28 mouse cellular contexts compared by ENCODE assay signal in genomic region chr7:118263606-118264005, GRCm38 (mm10).
"Had no signal": no experiment of that assay in that cellular context is flagged by ENCODE, and none has a peak within 500 bp of the region (broad histone marks: within the 10 kb centered on the region; RNA-seq: fewer than 3 reads in every experiment).

No protein-coding gene starts in this region.

- H3K27me3 ChIP-seq: heart, embryonic 13.5 days; heart, embryonic 15.5 days; hindbrain, embryonic 13.5 days; hindbrain, embryonic 15.5 days; kidney, embryonic 15.5 days; limb, embryonic 13.5 days; limb, embryonic 15.5 days had no signal

- H3K4me3 ChIP-seq: heart, adult 2 months; heart, embryonic 13.5 days; heart, embryonic 15.5 days; hindbrain, embryonic 13.5 days; hindbrain, embryonic 15.5 days; kidney, embryonic 15.5 days; limb, embryonic 13.5 days; limb, embryonic 15.5 days had no signal

- H3K27ac ChIP-seq: heart, adult 2 months; heart, embryonic 13.5 days; heart, embryonic 15.5 days; hindbrain, embryonic 13.5 days; hindbrain, embryonic 15.5 days; hindbrain, postnatal 0 days; kidney, embryonic 15.5 days; kidney, postnatal 0 days; limb, embryonic 13.5 days; limb, embryonic 15.5 days; liver, embryonic 14.5 days had no signal

- H3K4me1 ChIP-seq: heart, embryonic 13.5 days; heart, embryonic 15.5 days; hindbrain, embryonic 13.5 days; hindbrain, embryonic 15.5 days; kidney, embryonic 15.5 days; limb, embryonic 13.5 days; limb, embryonic 15.5 days had no signal

- ATAC-seq: hindbrain, postnatal 0 days; intestine, embryonic 16.5 days had no signal

- H3K4me2 ChIP-seq: heart, embryonic 11.5 days; heart, embryonic 13.5 days; heart, embryonic 15.5 days; hindbrain, embryonic 13.5 days; hindbrain, embryonic 15.5 days; kidney, embryonic 15.5 days; limb, embryonic 13.5 days; limb, embryonic 15.5 days; liver, embryonic 11.5 days had no signal

- DNase-seq: gastrocnemius, postnatal 14 days; gastrocnemius, postnatal 36 days; heart, adult 11 months; heart, adult 2 months; heart, postnatal 14 days; heart, postnatal 36 days; kidney, adult 11 months; kidney, adult 2 months; kidney, adult 9 months; kidney, postnatal 14 days; kidney, postnatal 36 days; layer of hippocampus, adult 9-11 months; layer of hippocampus, postnatal 36 days; left cerebral cortex, postnatal 4 days; lung, adult 18-20 months had no signal

- H3K9me3 ChIP-seq: heart, embryonic 13.5 days; heart, embryonic 15.5 days; hindbrain, embryonic 13.5 days; hindbrain, embryonic 15.5 days; kidney, embryonic 15.5 days; limb, embryonic 13.5 days; limb, embryonic 15.5 days had no signal

- H3K36me3 ChIP-seq: heart, embryonic 13.5 days; heart, embryonic 15.5 days; hindbrain, embryonic 13.5 days; hindbrain, embryonic 15.5 days; kidney, embryonic 15.5 days; limb, embryonic 13.5 days; limb, embryonic 15.5 days had no signal

- H3K9ac ChIP-seq: heart, embryonic 13.5 days; heart, embryonic 15.5 days; hindbrain, embryonic 13.5 days; hindbrain, embryonic 15.5 days; kidney, embryonic 15.5 days; limb, embryonic 13.5 days; limb, embryonic 15.5 days; liver, embryonic 14.5 days had no signal
